Mouse (Mus musculus) gastrocnemius, adult 2 months (tissue): ENCODE measurements around the gene Tnfrsf1b. TPM values are rescaled to one million over a fixed set of nuclear protein-coding genes. Genes with fewer than 3 reads are reported as not detected.
"Not testable (repeated sequence)": the region's sequence is repeated elsewhere in the genome, so short reads cannot be mapped to it uniquely, and the experiment has no call there.

Experiments used
- DNase-seq: peaks from one replicate; pipeline ENCODE4 v3.0.0; 2022
- H3K27ac ChIP-seq: fragments of 200-600 bp; 2 replicates; pipeline ENCODE4 v1.8.1; 2022; ENCODE audit warnings: mild to moderate bottlenecking
- H3K4me3 ChIP-seq: fragments of 200-600 bp; 2 replicates; pipeline ENCODE4 v1.8.1; 2022; ENCODE audit warnings: mild to moderate bottlenecking, moderate library complexity
- CTCF ChIP-seq: fragments of 200-600 bp; IDR thresholded peaks from 2 replicates; pipeline ENCODE4 v1.8.1; 2022; ENCODE audit warnings: antibody characterized with exemption, mild to moderate bottlenecking, moderate library complexity
- intact Hi-C: fragments of 180-260 bp; cut with DNase I; formaldehyde crosslinking; loops from one replicate; pipeline ENCODE4 v1.15.1; 2025
- total RNA-seq, 2 experiments: library from RNA; stranded (reverse); gene quantifications; 2 replicates each; pipeline ENCODE4 v1.2.3; 2021

Gene Tnfrsf1b
- total RNA-seq, 2 experiments from 2014 or later = 2.5 to 3.0 TPM

DNA sequence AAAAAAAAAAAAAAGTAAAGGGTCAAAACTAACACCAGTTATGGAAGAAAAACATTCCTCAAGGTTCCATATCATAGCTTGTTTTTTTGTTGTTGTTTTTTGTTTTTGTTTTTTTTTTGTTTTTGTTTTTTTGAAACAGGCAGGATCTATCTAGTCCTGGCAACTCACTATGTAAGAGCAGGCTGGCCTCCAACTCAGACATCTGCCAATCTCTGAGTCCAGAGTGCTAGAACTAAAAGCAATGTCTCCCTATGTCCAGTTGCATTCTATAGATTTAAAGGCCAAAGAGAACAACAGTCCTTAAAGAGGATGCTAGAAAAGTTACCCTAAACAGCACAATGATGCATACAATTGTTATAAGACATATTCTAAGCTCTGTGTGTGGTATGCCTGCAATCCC lies 58.1 kb downstream of the Tnfrsf1b start:
- Histone ChIP-seq H3K27ac (no peak overlapping the region), H3K4me3 (no peak overlapping the region)
- intact Hi-C loops = no loop called here
- no peak for TF ChIP-seq CTCF
- DNase-seq = no peak

DNA sequence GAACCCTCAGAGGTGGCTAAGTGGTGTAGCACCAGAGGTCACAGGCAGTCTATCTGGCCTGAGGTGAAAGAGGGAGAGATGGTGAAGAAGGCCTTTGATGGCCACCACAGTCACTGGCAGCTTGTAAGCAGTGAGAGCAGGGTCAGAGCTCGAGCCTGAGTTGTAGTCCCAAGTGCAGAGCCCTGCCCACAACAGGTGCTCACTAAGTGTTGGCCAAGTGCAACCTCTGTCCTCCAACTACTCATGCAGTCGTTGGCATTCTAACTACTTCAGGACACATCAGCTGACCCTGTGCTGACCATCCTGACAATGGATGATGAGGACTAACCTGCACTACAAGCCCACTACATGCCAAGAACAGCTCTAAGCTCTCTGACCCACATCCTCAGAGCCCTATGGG lies 59.1 kb downstream of the Tnfrsf1b start:
- no peak overlapping the region for H3K27ac ChIP-seq
- no peak for TF ChIP-seq CTCF
- no peak overlapping the region for H3K4me3 ChIP-seq
- intact Hi-C loops = no loop called here
- DNase-seq = no peak

DNA sequence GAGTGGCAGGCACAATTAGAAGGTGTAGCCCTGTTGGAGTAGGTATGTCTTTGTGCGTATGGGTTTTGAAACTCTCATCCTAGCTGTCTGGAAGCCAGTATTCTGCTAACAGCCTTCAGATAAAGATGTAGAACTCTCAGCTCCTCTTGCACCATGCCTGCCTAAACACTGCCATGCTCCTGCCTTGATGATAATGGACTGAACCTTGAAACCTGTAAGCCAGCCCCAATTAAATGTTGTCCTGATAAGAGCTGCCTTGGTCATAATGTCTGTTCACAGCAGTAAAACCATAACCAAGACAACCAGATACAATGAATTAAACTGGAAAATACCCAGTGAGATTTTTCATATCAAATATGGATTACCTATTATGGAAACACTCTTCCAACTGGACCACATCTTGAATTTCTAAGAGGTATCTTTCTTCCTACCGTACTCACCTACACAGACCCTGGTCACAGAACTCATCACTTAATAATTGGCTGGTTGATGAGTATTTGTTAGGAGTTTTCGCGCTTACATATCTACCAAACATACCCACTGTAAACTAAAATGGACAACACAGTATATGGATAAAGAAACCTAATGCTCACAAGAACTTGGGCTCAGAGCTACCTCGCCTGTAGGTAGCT lies 67.6 kb downstream of the Tnfrsf1b start:
- intact Hi-C loops = no loop called here
- Histone ChIP-seq H3K4me3 (no peak overlapping the region), H3K27ac (no peak overlapping the region)
- no peak for TF ChIP-seq CTCF
- no peak for DNase-seq

DNA sequence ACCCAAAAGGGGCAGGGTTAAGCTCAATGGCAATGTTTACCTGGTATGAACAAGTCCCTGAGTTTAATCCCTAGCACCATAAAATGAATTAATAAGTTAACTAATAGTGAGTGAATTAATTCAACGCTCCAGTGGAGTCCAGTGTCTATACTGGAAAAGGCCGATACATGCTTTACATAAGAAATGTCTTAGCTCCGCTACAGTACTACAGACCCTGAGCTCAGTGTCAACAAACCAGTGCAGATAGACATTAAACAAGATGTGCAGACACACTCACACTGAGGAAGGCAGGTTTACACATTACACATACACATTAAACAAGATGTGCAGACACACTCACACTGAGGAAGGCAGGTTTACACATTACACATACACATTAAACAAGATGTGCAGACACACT lies 81.1 kb downstream of the Tnfrsf1b start:
- H3K27ac ChIP-seq, intact Hi-C loops: not testable (repeated sequence)

DNA sequence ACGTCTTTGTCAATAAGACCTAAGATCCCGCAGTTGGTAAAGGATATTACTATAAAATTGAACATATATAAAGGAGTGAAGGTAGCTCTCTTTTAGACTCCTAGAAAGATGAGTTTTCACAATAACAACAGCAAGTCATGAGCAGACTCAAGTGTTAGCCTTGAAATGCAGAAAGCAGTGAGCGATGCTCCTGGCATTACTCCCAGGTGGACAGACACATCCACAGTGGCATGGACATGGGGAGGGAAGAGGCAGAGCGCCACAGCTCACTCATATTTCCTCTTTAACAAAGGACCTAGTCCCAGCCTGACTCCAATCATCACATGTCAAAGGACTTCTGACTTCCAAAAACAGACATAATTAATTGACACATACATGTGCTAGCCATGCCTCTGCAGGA lies 82.6 kb downstream of the Tnfrsf1b start:
- Histone ChIP-seq H3K4me3 (no peak overlapping the region), H3K27ac (no peak overlapping the region)
- DNase-seq = no peak
- intact Hi-C loops = no loop called here
- no peak for TF ChIP-seq CTCF

More for the DNA sequence above, 81.1 kb downstream of the Tnfrsf1b start:
- not testable (repeated sequence) for DNase-seq, H3K4me3 ChIP-seq

Other genes starting within 250 kb of the Tnfrsf1b start
- gene Vps13d, start 51.9 kb downstream of the Tnfrsf1b start, total RNA-seq = 10 to 100 TPM; 35.6 to 37.0 TPM
- gene Tnfrsf8, start 68.3 kb upstream of the Tnfrsf1b start, total RNA-seq = under 1 TPM in 1 of 2 experiments, not detected in 1; 0.10 TPM